In the genomic region with DNA sequence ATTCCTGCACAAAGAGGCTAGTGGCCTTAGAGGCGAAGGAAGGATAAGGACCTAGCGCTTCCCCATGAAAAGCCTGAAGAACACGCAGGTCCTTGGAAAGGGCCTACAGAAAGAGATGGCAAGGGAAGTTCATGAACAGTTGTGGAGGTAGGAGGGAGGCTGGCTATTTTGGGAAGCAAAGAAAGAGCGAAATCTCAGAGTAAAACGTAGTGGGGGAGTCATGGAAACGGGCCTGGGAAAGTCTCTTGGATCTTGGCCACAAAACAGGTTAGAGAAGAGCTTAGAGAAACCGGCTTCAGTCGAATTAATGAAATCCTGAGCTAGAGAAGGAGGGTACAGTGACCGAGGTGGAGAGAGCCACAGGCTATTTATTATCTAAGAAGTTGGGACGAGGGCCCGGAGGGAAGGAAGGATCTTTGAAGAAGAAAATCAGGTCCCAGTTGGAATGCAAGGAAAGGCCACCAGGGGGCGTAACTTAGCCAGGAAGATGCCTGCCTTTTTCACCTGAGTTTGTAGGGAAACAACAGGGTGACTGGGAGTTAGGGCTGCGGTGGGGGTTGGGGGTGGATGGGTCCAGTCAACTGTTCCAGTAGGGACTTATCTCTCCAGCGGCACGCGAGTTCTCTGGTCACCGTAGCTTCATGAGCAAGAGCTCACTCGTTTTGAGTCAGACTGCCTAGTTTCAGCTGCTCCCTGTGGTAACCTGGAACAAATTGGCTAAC, we compare ENCODE assay signal across 8 mouse cellular contexts. TPM values are rescaled to one million over a fixed set of nuclear protein-coding genes. Genes with fewer than 3 reads are reported as not detected.
DNase-seq lines count a peak whose midpoint lies in the region; TF ChIP-seq lines count a peak whose summit lies in the region.

No protein-coding gene starts in this region.

- TF ChIP-seq CTCF in cerebellum, adult 2 months (IDR thresholded peaks at IDR 0.05; ENCODE audit: borderline replicate concordance, insufficient read depth, low read depth, low read length), result peak; percentile 89

- peaks cover 7% of the 10 kb centered on the region; the same call in 1 of the 2 replicates for H3K4me1 ChIP-seq in cerebellum, adult 2 months (ENCODE audit: control insufficient read depth, insufficient read depth, low read length)
- H3K4me1 ChIP-seq in hindbrain, embryonic 10.5 days (replicated peaks), result peaks cover 16% of the 10 kb centered on the region

- H3K36me3 ChIP-seq in hindbrain, embryonic 10.5 days, result no peaks in the 10 kb centered on the region

- WGBS in cerebellum, adult 2 months, result 19% methylated on average over 18 of the region's 18 CpGs
- WGBS in hindbrain, embryonic 10.5 days, result 33% methylated on average over 18 of the region's 18 CpGs

- no peaks in the 10 kb centered on the region for H3K9me3 ChIP-seq in hindbrain, embryonic 10.5 days

- H3K4me3 ChIP-seq in cerebellum, adult 2 months (replicated peaks; ENCODE audit: insufficient read depth, low read depth, low read length), result peak overlapping the region; percentile 60
- H3K4me3 ChIP-seq in hindbrain, embryonic 10.5 days, result peak overlapping the region; percentile 41

- H3K27ac ChIP-seq in cerebellum, adult 2 months (ENCODE audit: insufficient read depth, low read length), result no peak overlapping the region
- H3K27ac ChIP-seq in hindbrain, embryonic 10.5 days, result peak overlapping the region; percentile 73

- peak; percentile 93 for DNase-seq in MN1 (ENCODE audit: low spot score)
- DNase-seq in cerebellum, adult 2 months, result peak; percentile 81 to 90
- DNase-seq in forelimb bud, embryonic 11.5 days (ENCODE audit: low read depth, low spot score), result peak; percentile 84
- DNase-seq in hindbrain, embryonic 10.5 days (ENCODE audit: low spot score), result peak; percentile 79
- DNase-seq in layer of hippocampus, postnatal 10 days (ENCODE audit: low spot score in 2 of 2), result peak; percentile 85 to 90
- DNase-seq in lung, postnatal 14 days, result peak; percentile 88
- DNase-seq in right cerebral cortex, postnatal 10 days (ENCODE audit: low spot score in 2 of 2), result peak; percentile 83 to 88
- DNase-seq in urinary bladder, postnatal 36 days (ENCODE audit: low spot score in 2 of 2), result peak; percentile 72 to 79

- no peaks in the 10 kb centered on the region for H3K27me3 ChIP-seq in cerebellum, adult 2 months (ENCODE audit: control insufficient read depth, insufficient read depth, low read length)
- H3K27me3 ChIP-seq in hindbrain, embryonic 10.5 days (ENCODE audit: insufficient read depth, poor library complexity, severe bottlenecking), result no peaks in the 10 kb centered on the region; the same call in 1 of the 2 replicates

- TF ChIP-seq POLR2A in cerebellum, adult 2 months (IDR thresholded peaks at IDR 0.05; ENCODE audit: borderline replicate concordance, insufficient read depth, low read length), result no peak

RNA-seq across cellular contexts. Expression of a gene that starts 5.1 kb away (rescaled TPM):
- polyA plus RNA-seq in cerebellum, adult 2 months (2012; rRNA removed), result 32.5 and 36.3 TPM in 2 replicates
- 42.7 and 43.3 TPM in 2 replicates for polyA plus RNA-seq in hindbrain, embryonic 10.5 days (2016; fragmentation: Nextera tagmentation; extraction: Ambion mirVana)
- total RNA-seq in layer of hippocampus, postnatal 10 days (2021), result 100 to 1,000 TPM; 106 to 112 TPM

RNA-seq across cellular contexts. Expression of a gene that starts 34.3 kb away (rescaled TPM):
- 0.25 and 0.35 TPM in 2 replicates for polyA plus RNA-seq in cerebellum, adult 2 months (2012; rRNA removed)
- polyA plus RNA-seq in hindbrain, embryonic 10.5 days (2016; fragmentation: Nextera tagmentation; extraction: Ambion mirVana), result 0.60 and 0.96 TPM in 2 replicates
- under 1 TPM; 0.11 to 0.13 TPM for total RNA-seq in layer of hippocampus, postnatal 10 days (2021)
